Mouse (Mus musculus) lung, postnatal 0 days (tissue): ENCODE results near the gene Tmem53.

Experiments used
- CTCF ChIP-seq: IDR thresholded peaks from 2 replicates; pipeline ENCODE4 v1.5.1; 2016; ENCODE audit warnings: antibody characterized with exemption, mild to moderate bottlenecking
- EP300 ChIP-seq: IDR thresholded peaks from 2 replicates; pipeline ENCODE4 v1.6.1; 2016; ENCODE audit warnings: antibody characterized with exemption, mild to moderate bottlenecking, control low read depth

GRCm38 (mm10) chr4:117313085-117313424 is 61.3 kb downstream of the Tmem53 start:
- no peak for TF ChIP-seq EP300
- TF ChIP-seq CTCF, result peak; percentile 74
